Mouse (Mus musculus) neural tube, embryonic 12.5 days (tissue): ENCODE measurements around the gene Bgn. TPM values are rescaled to one million over a fixed set of nuclear protein-coding genes. Genes with fewer than 3 reads are reported as not detected.

Experiments used
- ATAC-seq: fragments of 200-750 bp; cut with Nextera tagmentation; 2 replicates; pipeline ENCODE4 v1.8.0; 2017; ENCODE audit warnings: low read depth, mild to moderate bottlenecking, moderate TSS enrichment, moderate library complexity; ENCODE audit not compliant: low FRiP score
- H3K27ac ChIP-seq: fragments of 300-500 bp; sonication (generic); 2 replicates; pipeline ENCODE4 v1.5.1; 2016
- H3K27me3 ChIP-seq: fragments of 300-500 bp; sonication (generic); replicated peaks from 2 replicates; pipeline ENCODE4 v1.6.1; 2016; ENCODE audit warnings: mild to moderate bottlenecking
- H3K36me3 ChIP-seq: fragments of 300-500 bp; sonication (generic); 2 replicates; pipeline ENCODE4 v1.6.1; 2016; ENCODE audit warnings: mild to moderate bottlenecking
- H3K4me1 ChIP-seq: fragments of 300-500 bp; sonication (generic); 2 replicates; pipeline ENCODE4 v1.6.1; 2016
- H3K4me2 ChIP-seq: fragments of 300-500 bp; sonication (generic); replicated peaks from 2 replicates; pipeline ENCODE4 v1.6.1; 2016; ENCODE audit warnings: mild to moderate bottlenecking
- H3K4me3 ChIP-seq: fragments of 300-500 bp; sonication (generic); 2 replicates; pipeline ENCODE4 v1.5.1; 2016
- H3K9ac ChIP-seq: fragments of 300-500 bp; sonication (generic); 2 replicates; pipeline ENCODE4 v1.6.1; 2016; ENCODE audit warnings: mild to moderate bottlenecking
- H3K9me3 ChIP-seq: fragments of 300-500 bp; sonication (generic); 2 replicates; pipeline ENCODE4 v1.6.1; 2016; ENCODE audit warnings: mild to moderate bottlenecking
- WGBS: fragments of 180-500 bp; shearing (Covaris S2); methylation state at CpG from one replicate; pipeline ENCODE4 v1.1.7; 2016; 5-methylcytosine and 5-hydroxymethylcytosine counted together
- polyA plus RNA-seq: library from polyadenylated mRNA; unstranded; fragments of >200 nt; fragmentation: Nextera tagmentation; extraction: Ambion mirVana; gene quantifications from 2 replicates; pipeline ENCODE4 v1.2.1, GENCODE M21; 2016

Gene Bgn
- polyA plus RNA-seq, 1 experiment from 2014 or later: 28.6 TPM

DNA sequence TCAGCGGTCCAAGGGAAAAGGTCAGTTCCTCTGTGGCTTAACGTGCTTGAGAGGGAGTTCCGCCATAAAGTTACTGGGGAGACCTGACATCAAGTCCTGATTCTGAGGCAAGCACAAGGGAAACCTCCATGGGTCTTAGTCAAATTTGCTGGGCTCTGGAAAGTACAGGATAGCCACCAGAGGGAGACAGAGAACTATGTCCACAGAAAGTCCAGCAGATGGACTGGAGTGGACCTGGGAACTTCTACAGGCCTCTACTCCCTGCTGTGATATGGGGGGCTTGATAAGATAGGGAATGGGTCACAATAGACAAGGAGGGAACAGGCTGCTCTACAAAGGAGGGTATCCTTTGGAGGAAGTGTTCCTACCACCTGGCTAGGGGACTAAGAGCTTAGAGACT, 59.9 kb downstream of the Bgn start:
- H3K27me3 ChIP-seq: no peaks in the 10 kb centered on the region
- H3K9me3 ChIP-seq: no peaks in the 10 kb centered on the region
- H3K27ac ChIP-seq: no peak overlapping the region
- WGBS: 57% methylated on average over 3 of the region's 3 CpGs
- no peaks in the 10 kb centered on the region for H3K4me1 ChIP-seq
- no peak for ATAC-seq
- H3K9ac ChIP-seq: no peak overlapping the region
- no peak overlapping the region for H3K4me3 ChIP-seq
- H3K36me3 ChIP-seq: no peaks in the 10 kb centered on the region
- H3K4me2 ChIP-seq: no peak overlapping the region

Other genes starting within 250 kb of the Bgn start
- 0.57 TPM in 1 of 2 replicates, not detected in the other for gene Xlr4c, start 240.5 kb upstream of the Bgn start, polyA plus RNA-seq
- 0.60 and 0.82 TPM in 2 replicates for gene Xlr3c, start 218.2 kb upstream of the Bgn start, polyA plus RNA-seq
- not detected in 2 replicates for gene Xlr5a, start 190.6 kb upstream of the Bgn start, polyA plus RNA-seq
- not detected in 2 replicates for gene Xlr5c, start 190.6 kb upstream of the Bgn start, polyA plus RNA-seq
- gene Gm45015, start 146.8 kb upstream of the Bgn start, polyA plus RNA-seq: not detected in 2 replicates
- 15.6 and 15.7 TPM in 2 replicates for gene Zfp275, start 141.0 kb upstream of the Bgn start, polyA plus RNA-seq
- not detected in 2 replicates for gene Gm18336, start 84.9 kb upstream of the Bgn start, polyA plus RNA-seq
- gene Zfp92, start 72.5 kb upstream of the Bgn start, polyA plus RNA-seq: 0.17 and 0.35 TPM in 2 replicates
- gene Trex2, start 48.3 kb upstream of the Bgn start, polyA plus RNA-seq: not detected in 2 replicates
- 62.8 and 63.3 TPM in 2 replicates for gene Haus7, start 24.6 kb upstream of the Bgn start, polyA plus RNA-seq
- gene Atp2b3, start 19.5 kb downstream of the Bgn start, polyA plus RNA-seq: 1.4 and 2.2 TPM in 2 replicates
- 5.2 and 6.4 TPM in 2 replicates for gene Dusp9, start 155.8 kb downstream of the Bgn start, polyA plus RNA-seq
- 35.2 and 37.8 TPM in 2 replicates for gene Pnck, start 176.5 kb downstream of the Bgn start, polyA plus RNA-seq
- gene Slc6a8, start 189.5 kb downstream of the Bgn start, polyA plus RNA-seq: 6.7 and 7.9 TPM in 2 replicates
- gene Bcap31, start 232.6 kb downstream of the Bgn start, polyA plus RNA-seq: 124 and 129 TPM in 2 replicates
- gene Abcd1, start 233.0 kb downstream of the Bgn start, polyA plus RNA-seq: 11.5 and 12.0 TPM in 2 replicates